Mouse (Mus musculus): ENCODE results near the gene Scrt2. TPM values are rescaled to one million over a fixed set of nuclear protein-coding genes. Genes with fewer than 3 reads are reported as not detected.
"Not testable (repeated sequence)": the region's sequence is repeated elsewhere in the genome, so short reads cannot be mapped to it uniquely, and the experiment has no call there.

Scrt2 gene
- polyA plus RNA-seq, 1 experiment from 2014 or later: 0.06 TPM

DNA sequence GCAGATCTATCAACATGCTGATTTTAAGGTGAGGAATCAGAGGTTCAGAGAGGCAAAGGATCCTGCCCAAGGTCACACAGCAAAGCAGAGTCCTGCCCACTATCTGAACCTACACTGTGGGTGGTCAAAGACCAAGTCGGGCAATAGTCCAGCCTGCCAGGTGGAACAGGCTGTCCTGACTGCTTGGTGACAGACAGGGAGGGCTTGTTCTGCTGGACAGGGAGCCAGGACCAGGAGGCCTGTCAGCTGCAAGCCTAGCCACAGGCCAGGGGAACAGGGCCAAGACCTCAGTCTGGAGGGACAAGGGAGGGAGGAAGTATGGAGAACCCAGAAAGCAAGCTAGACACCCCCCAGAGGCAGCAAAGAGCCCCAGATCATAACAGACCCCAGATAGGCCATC lies 25.9 kb upstream of the Scrt2 start:
- ATAC-seq (ENCODE audit: insufficient read depth, low FRiP score): no peak
- 55% methylated on average over 1 of the region's 1 CpGs for WGBS
- H3K9me3 ChIP-seq (replicated peaks; ENCODE audit: control insufficient read depth, low read length): no peaks in the 10 kb centered on the region

GRCm38 (mm10) chr2:152056368-152057251 lies 24.7 kb upstream of the Scrt2 start:
- Histone ChIP-seq H3K9me3 (replicated peaks; ENCODE audit: control insufficient read depth, low read length) (no peaks in the 10 kb centered on the region), H3K4me3 (replicated peaks; ENCODE audit: low read length) (no peak overlapping the region), H3K27ac (ENCODE audit: low read length) (no peak overlapping the region), H3K27me3 (ENCODE audit: control insufficient read depth, insufficient read depth, low read length) (peaks cover 3% of the 10 kb centered on the region; the same call in 1 of the 2 replicates), H3K4me2 (ENCODE audit: low read depth, low read length) (no peak overlapping the region), H3K9ac (ENCODE audit: low read length) (no peak overlapping the region), H3K36me3 (ENCODE audit: control insufficient read depth, insufficient read depth, low read length) (no peaks in the 10 kb centered on the region), H3K4me1 (ENCODE audit: control insufficient read depth, insufficient read depth, low read length) (no peaks in the 10 kb centered on the region)
- no peak for ATAC-seq (ENCODE audit: insufficient read depth, low FRiP score)
- WGBS: 66% methylated on average over 22 of the region's 22 CpGs

More for the DNA sequence above, 25.9 kb upstream of the Scrt2 start:
- H3K9ac ChIP-seq (ENCODE audit: low read length): no peak overlapping the region
- no peak overlapping the region for H3K4me2 ChIP-seq (ENCODE audit: low read depth, low read length)
- peaks cover 9% of the 10 kb centered on the region for H3K27me3 ChIP-seq (ENCODE audit: control insufficient read depth, insufficient read depth, low read length)
- H3K36me3 ChIP-seq (ENCODE audit: control insufficient read depth, insufficient read depth, low read length): no peaks in the 10 kb centered on the region
- no peak overlapping the region for H3K4me3 ChIP-seq (replicated peaks; ENCODE audit: low read length)
- H3K4me1 ChIP-seq (ENCODE audit: control insufficient read depth, insufficient read depth, low read length): no peaks in the 10 kb centered on the region
- no peak overlapping the region for H3K27ac ChIP-seq (ENCODE audit: low read length)

GRCm38 (mm10) chr2:152057252-152057563 lies 24.1 kb upstream of the Scrt2 start:
- no peak overlapping the region for H3K9ac ChIP-seq (ENCODE audit: low read length)
- no peak for ATAC-seq (ENCODE audit: insufficient read depth, low FRiP score)
- no peaks in the 10 kb centered on the region for H3K36me3 ChIP-seq (ENCODE audit: control insufficient read depth, insufficient read depth, low read length)
- H3K4me1 ChIP-seq (ENCODE audit: control insufficient read depth, insufficient read depth, low read length): no peaks in the 10 kb centered on the region
- 79% methylated on average over 9 of the region's 9 CpGs for whole genome bisulfite sequencing
- no peak overlapping the region for H3K4me3 ChIP-seq (replicated peaks; ENCODE audit: low read length)
- peaks cover 3% of the 10 kb centered on the region; the same call in 1 of the 2 replicates for H3K27me3 ChIP-seq (ENCODE audit: control insufficient read depth, insufficient read depth, low read length)
- H3K27ac ChIP-seq (ENCODE audit: low read length): no peak overlapping the region
- H3K9me3 ChIP-seq (replicated peaks; ENCODE audit: control insufficient read depth, low read length): no peaks in the 10 kb centered on the region
- no peak overlapping the region for H3K4me2 ChIP-seq (ENCODE audit: low read depth, low read length)

GRCm38 (mm10) chr2:152062817-152063216 lies 18.5 kb upstream of the Scrt2 start:
- not testable (repeated sequence) for H3K4me1 ChIP-seq (ENCODE audit: control insufficient read depth, insufficient read depth, low read length); H3K4me3 ChIP-seq (replicated peaks; ENCODE audit: low read length); H3K9me3 ChIP-seq (replicated peaks; ENCODE audit: control insufficient read depth, low read length); H3K27ac ChIP-seq (ENCODE audit: low read length); ATAC-seq (ENCODE audit: insufficient read depth, low FRiP score); H3K4me2 ChIP-seq (ENCODE audit: low read depth, low read length); H3K9ac ChIP-seq (ENCODE audit: low read length); H3K27me3 ChIP-seq (ENCODE audit: control insufficient read depth, insufficient read depth, low read length); H3K36me3 ChIP-seq (ENCODE audit: control insufficient read depth, insufficient read depth, low read length)
- 91% methylated on average over 3 of the region's 3 CpGs for WGBS

GRCm38 (mm10) chr2:152068660-152069433 lies 12.5 kb upstream of the Scrt2 start:
- no peaks in the 10 kb centered on the region for H3K9me3 ChIP-seq (replicated peaks; ENCODE audit: control insufficient read depth, low read length)
- no peak overlapping the region for H3K27ac ChIP-seq (ENCODE audit: low read length)
- no peaks in the 10 kb centered on the region for H3K27me3 ChIP-seq (ENCODE audit: control insufficient read depth, insufficient read depth, low read length)
- H3K4me3 ChIP-seq (replicated peaks; ENCODE audit: low read length): no peak overlapping the region
- H3K4me2 ChIP-seq (ENCODE audit: low read depth, low read length): no peak overlapping the region
- H3K36me3 ChIP-seq (ENCODE audit: control insufficient read depth, insufficient read depth, low read length): no peaks in the 10 kb centered on the region
- no peaks in the 10 kb centered on the region for H3K4me1 ChIP-seq (ENCODE audit: control insufficient read depth, insufficient read depth, low read length)
- WGBS: 45% methylated on average over 11 of the region's 11 CpGs
- no peak for ATAC-seq (ENCODE audit: insufficient read depth, low FRiP score)
- no peak overlapping the region for H3K9ac ChIP-seq (ENCODE audit: low read length)

DNA sequence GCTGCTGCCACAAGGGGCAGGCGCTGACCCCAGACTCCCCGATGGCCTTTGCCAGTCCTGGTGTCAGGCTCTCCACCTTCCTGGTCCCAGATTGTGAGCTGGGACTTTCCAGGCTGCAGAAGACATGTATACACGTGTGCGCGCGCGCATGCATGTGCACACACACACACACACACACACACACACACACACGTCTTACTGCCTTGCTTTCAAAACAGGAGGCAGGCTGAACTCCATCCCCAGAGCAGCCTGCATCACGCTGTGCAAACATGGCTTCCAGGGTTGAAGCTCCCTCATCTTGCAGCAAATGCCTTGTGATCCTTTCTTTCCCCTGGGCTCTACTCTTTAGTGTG lies 11.9 kb upstream of the Scrt2 start:
- no peaks in the 10 kb centered on the region for H3K4me1 ChIP-seq (ENCODE audit: control insufficient read depth, insufficient read depth, low read length)
- H3K36me3 ChIP-seq (ENCODE audit: control insufficient read depth, insufficient read depth, low read length): no peaks in the 10 kb centered on the region
- H3K27me3 ChIP-seq (ENCODE audit: control insufficient read depth, insufficient read depth, low read length): no peaks in the 10 kb centered on the region
- no peak overlapping the region for H3K4me2 ChIP-seq (ENCODE audit: low read depth, low read length)
- no peak overlapping the region for H3K27ac ChIP-seq (ENCODE audit: low read length)
- no peak overlapping the region for H3K4me3 ChIP-seq (replicated peaks; ENCODE audit: low read length)
- no peaks in the 10 kb centered on the region for H3K9me3 ChIP-seq (replicated peaks; ENCODE audit: control insufficient read depth, low read length)
- no peak overlapping the region for H3K9ac ChIP-seq (ENCODE audit: low read length)
- 71% methylated on average over 9 of the region's 9 CpGs for WGBS
- no peak for ATAC-seq (ENCODE audit: insufficient read depth, low FRiP score)

DNA sequence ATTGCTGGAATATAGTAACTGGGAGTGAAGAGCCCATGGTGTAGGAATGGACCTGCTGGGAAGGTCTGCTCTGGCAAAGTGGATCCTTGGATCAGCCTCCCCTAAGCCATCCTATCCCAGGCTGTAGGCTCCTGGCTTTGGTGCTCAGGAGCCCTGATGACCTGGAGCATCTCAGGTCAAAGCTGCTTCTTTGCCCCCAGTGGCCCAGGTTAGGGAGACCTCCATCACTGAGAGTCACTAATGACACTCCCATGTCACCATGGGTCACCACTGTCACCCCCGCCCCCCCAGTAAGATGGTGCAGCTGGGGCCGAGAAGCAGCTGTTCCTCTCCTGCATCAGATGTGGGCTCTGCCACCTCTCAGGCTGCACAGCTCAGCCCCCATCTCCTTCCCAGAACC lies 11.4 kb upstream of the Scrt2 start:
- ATAC-seq (ENCODE audit: insufficient read depth, low FRiP score): no peak
- Histone ChIP-seq H3K27me3 (ENCODE audit: control insufficient read depth, insufficient read depth, low read length) (no peaks in the 10 kb centered on the region), H3K4me1 (ENCODE audit: control insufficient read depth, insufficient read depth, low read length) (no peaks in the 10 kb centered on the region), H3K9me3 (replicated peaks; ENCODE audit: control insufficient read depth, low read length) (no peaks in the 10 kb centered on the region), H3K27ac (ENCODE audit: low read length) (no peak overlapping the region), H3K9ac (ENCODE audit: low read length) (no peak overlapping the region), H3K4me2 (ENCODE audit: low read depth, low read length) (no peak overlapping the region), H3K36me3 (ENCODE audit: control insufficient read depth, insufficient read depth, low read length) (no peaks in the 10 kb centered on the region), H3K4me3 (replicated peaks; ENCODE audit: low read length) (no peak overlapping the region)
- WGBS: 74% methylated on average over 2 of the region's 2 CpGs

- 83% methylated on average over 2 of the region's 2 CpGs for WGBS
- Histone ChIP-seq H3K27me3 (ENCODE audit: control insufficient read depth, insufficient read depth, low read length) (peaks cover under 1% of the 10 kb centered on the region; the same call in 1 of the 2 replicates), H3K9me3 (replicated peaks; ENCODE audit: control insufficient read depth, low read length) (no peaks in the 10 kb centered on the region), H3K4me2 (ENCODE audit: low read depth, low read length) (no peak overlapping the region), H3K4me3 (replicated peaks; ENCODE audit: low read length) (no peak overlapping the region), H3K36me3 (ENCODE audit: control insufficient read depth, insufficient read depth, low read length) (no peaks in the 10 kb centered on the region), H3K4me1 (ENCODE audit: control insufficient read depth, insufficient read depth, low read length) (no peaks in the 10 kb centered on the region), H3K9ac (ENCODE audit: low read length) (no peak overlapping the region), H3K27ac (ENCODE audit: low read length) (no peak overlapping the region)
- ATAC-seq (ENCODE audit: insufficient read depth, low FRiP score): no peak
Measured at GRCm38 (mm10) chr2:152074521-152074920, 6.8 kb upstream of the Scrt2 start.

DNA sequence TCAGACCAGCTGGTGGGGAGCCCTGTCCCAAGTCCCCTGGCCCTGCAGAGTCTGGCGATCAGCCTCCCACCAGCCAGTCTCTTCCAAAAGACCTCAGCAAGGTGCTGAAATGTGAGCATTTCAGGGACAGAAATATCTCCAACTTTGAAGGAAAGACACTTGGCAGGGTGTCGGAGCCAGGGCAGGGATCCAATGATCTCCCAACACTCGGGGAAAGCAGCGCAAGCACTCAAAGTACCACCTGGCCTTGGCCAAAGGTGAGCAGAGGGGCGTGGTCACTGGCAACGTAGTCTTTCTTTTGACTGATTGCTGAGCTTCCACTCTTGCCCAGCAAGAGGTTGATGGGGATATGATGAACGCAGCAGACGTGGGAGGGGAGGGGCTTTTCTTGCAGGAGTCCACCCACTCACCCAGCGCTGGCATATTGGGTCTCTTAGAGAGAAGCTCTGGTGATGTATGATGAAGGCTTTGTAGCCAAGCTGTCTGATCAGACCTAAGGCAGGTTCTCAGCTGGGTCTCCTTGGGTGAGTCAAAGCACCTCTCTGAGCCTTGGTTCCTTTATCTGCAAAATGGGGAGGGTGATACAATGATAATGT lies 5.9 kb upstream of the Scrt2 start:
- Histone ChIP-seq H3K4me3 (replicated peaks; ENCODE audit: low read length) (no peak overlapping the region), H3K9me3 (replicated peaks; ENCODE audit: control insufficient read depth, low read length) (no peaks in the 10 kb centered on the region), H3K4me2 (ENCODE audit: low read depth, low read length) (no peak overlapping the region), H3K9ac (ENCODE audit: low read length) (no peak overlapping the region), H3K36me3 (ENCODE audit: control insufficient read depth, insufficient read depth, low read length) (no peaks in the 10 kb centered on the region), H3K27ac (ENCODE audit: low read length) (no peak overlapping the region), H3K4me1 (ENCODE audit: control insufficient read depth, insufficient read depth, low read length) (no peaks in the 10 kb centered on the region), H3K27me3 (ENCODE audit: control insufficient read depth, insufficient read depth, low read length) (peaks cover 10% of the 10 kb centered on the region)
- WGBS: 34% methylated on average over 9 of the region's 9 CpGs
- no peak for ATAC-seq (ENCODE audit: insufficient read depth, low FRiP score)
